Mouse (Mus musculus) brain, embryonic 14.5 days (tissue): ENCODE data around the gene Hoxd9. TPM values are rescaled to one million over a fixed set of nuclear protein-coding genes. Genes with fewer than 3 reads are reported as not detected.

Source experiments
- DNase-seq: peaks from one replicate; pipeline ENCODE4 v3.0.0-alpha.2; 2011; ENCODE audit warnings: low read depth
- CTCF ChIP-seq: fragments of 200-500 bp; IDR thresholded peaks from 2 replicates; pipeline ENCODE4 v1.5.1; 2012; ENCODE audit warnings: inconsistent platforms, mild to moderate bottlenecking, moderate library complexity, borderline replicate concordance; ENCODE audit not compliant: insufficient read depth, insufficient read length; ENCODE audit errors: extremely low read depth
- POLR2A ChIP-seq: fragments of 200-500 bp; IDR thresholded peaks from 2 replicates; pipeline ENCODE4 v1.6.1; 2012; ENCODE audit warnings: mild to moderate bottlenecking, inconsistent platforms, borderline replicate concordance; ENCODE audit not compliant: poor library complexity, insufficient read depth, insufficient read length, severe bottlenecking; ENCODE audit errors: extremely low read depth
- polyA plus RNA-seq: library from polyadenylated mRNA; depleted of rRNA; stranded (reverse); fragments of >200 nt; gene quantifications from 2 replicates; pipeline ENCODE4 v1.2.3, GENCODE M21; 2012

Gene Hoxd9
- polyA plus RNA-seq, 1 experiment, result 0.36 TPM

DNA sequence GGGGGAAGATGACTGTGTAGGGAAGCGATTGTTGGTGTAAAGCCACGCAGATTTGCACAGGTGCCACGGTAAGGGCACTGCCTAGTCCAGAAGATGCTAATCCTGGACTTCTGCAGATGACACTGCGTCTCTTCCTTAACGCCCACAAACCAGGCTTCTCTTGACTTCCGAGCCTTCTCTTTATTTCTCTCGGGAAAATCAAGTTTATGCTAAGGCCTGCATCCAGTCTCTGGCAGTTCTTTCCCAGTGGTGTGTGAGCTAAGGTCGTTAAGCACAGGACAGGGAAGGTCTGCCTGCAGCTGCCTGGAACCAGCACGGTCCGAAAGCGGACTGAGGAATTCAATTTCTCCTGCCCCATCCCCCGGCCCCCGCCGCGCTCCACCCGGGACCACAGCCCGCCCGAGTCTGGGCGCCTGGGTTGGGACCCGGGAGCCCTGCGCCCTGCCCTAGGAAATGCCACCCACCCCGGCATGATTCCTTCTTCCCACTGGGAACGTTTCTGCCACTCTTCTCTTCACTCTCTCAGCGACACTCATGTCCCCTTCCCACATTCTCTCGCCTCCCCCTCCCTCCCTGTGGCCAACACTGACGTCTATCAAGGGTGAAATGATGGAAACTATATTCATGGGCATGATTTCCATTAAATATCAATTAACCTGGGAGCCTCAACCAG, 6.3 kb downstream of the Hoxd9 start:
- no peak for TF ChIP-seq CTCF
- TF ChIP-seq POLR2A, result no peak
- DNase-seq, result no peak

DNA sequence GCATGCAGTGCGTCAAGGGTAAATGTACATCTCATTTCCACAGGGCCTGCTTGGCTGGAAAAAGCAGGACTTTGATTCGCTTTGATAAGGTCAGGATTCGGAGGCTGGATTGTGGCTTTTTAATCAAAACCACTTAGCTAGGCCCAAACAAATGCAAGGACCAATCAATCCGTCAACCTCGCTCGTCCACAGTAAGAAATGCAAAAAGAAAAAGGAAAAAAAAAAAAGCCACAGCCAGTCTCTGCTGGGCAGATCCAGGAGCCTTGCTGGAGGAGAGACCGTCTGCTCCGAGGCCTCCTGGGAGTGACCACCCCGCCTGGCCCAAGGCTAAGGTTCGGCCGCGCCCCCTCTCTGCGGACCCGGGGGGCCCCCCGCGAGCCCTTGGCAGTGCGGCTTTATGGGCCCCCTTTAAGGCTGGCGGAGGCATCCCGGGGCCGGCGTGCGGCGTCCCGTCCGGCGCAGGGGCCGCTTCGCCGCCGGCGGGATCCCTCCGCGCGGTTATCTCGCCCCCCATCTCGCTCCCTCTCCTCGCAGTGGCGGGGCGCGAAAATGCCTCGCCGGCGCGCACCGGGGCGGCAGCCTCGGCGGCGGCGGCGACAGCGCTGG, 7.0 kb downstream of the Hoxd9 start, which contains the start of gene Hoxd8:
Gene Hoxd8, plus strand, starts transcription at position 223 of the 606 bp plus-strand sequence.
- no peak for TF ChIP-seq CTCF
- TF ChIP-seq POLR2A, result no peak

DNA sequence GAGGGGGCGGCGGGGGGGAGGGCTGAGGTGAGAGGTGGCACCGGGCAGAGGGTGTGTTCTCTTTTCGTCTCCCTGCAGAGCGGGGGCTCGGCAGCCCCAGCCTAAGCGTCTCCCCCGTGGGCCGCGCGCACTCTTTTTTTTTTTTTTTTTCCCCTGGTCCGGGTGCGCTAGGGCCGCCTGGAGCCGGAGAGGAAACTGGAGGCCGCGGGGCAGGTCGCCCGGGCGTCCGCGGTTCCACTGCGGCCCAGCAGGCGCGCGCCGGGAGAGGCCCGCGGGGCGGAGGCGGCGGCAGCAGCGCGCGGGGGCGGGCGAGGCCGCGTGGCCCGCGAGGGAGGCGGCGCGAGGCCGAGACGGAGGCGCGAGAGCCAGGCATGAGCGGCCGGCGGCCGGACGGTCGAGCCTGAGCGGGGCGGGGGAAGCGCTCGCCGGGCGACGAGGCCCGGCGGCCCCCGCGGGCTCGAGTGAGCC, 7.5 kb downstream of the Hoxd9 start:
- DNase-seq, result no peak

More for the DNA sequence above, 7.0 kb downstream of the Hoxd9 start, which contains the start of gene Hoxd8:
- no peak for DNase-seq

DNA sequence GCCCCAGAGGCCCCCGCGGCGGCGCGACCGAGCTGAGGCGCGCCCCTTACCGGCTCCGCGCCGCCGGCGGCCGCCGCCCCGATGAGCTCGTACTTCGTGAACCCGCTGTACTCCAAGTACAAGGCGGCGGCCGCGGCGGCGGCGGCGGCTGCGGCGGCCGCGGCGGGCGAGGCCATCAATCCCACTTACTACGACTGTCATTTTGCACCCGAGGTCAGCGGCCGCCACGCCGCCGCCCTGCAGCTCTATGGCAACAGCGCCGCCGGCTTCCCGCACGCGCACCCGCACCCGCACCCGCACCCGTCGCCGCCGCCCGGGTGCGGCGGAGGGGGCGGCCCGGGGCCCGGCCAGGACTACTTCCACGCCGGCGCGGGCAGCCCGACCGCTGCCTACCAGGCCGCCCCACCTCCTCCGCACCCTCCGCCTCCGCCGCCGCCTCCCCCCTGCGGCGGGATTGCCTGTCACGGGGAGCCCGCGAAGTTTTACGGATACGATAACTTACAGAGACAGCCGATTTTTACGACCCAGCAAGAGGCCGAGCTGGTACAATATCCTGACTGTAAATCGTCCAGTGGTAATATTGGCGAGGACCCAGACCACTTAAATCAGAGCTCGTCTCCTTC, 8.1 kb downstream of the Hoxd9 start:
- DNase-seq, result no peak
- no peak for TF ChIP-seq POLR2A
- no peak for TF ChIP-seq CTCF

More for the DNA sequence above, 7.5 kb downstream of the Hoxd9 start:
- TF ChIP-seq CTCF (no peak), POLR2A (no peak)

DNA sequence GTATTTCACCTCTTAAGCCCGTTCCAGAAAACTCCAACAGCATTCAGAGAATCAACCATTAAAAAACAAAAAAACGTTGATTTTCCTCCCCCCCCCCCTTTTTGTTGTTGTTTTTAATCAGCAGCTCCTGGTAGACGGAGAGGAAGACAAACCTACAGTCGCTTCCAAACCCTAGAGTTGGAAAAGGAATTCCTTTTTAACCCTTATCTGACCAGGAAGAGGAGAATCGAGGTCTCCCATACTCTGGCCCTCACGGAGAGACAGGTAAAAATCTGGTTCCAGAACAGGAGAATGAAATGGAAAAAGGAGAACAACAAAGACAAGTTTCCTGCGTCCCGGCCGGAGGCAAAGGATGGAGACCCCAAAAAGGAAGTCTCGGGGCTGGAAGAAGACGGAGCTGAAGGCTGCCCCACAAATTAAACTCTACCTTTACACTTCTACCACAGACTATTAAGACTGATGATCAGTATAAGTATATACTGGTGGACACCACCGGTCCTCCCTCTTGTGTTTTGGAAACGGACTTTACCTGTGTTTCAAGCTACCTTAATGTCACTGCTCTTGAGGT, 8.9 kb downstream of the Hoxd9 start:
- no peak for TF ChIP-seq CTCF
- no peak for TF ChIP-seq POLR2A
- DNase-seq, result no peak

DNA sequence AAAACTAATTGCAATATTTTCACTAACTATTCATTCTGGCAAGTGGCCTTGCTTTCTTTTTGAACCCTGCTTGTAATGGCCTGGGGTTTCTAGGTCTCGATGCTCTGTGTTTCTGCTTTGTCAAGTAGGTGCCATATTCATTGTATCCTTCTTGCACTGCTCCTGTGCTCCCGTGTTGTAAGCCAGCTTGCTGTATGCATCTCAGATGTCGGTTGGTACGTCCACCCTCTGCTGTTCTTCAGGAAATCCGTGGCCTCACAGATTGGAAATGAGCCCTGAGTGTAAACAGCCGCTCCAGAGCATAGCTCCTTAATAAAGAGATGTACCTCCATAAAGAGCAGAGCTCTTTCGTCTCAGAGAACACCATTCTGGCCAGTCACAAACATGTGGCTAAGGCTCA, 10.1 kb downstream of the Hoxd9 start:
- TF ChIP-seq POLR2A, result no peak
- no peak for TF ChIP-seq CTCF
- no peak for DNase-seq

DNA sequence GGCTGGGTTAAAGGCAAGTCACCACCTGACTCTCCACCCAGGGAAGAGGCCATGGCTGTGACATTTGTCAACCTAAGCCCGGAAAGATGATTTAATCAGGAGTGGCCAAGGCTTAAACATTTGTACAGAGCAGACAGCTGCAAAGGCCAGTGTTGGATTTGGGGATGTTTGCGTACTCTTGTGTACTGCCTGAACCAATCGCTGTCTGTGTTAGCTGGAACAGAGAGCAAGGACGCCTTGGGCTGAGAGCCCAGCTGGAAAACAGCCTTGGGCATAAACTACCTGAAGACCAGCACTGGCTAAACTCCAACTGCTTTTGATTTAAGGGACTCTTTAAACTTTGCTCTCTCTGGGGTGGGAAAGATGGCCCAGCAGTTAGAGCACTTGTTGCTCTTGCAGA, 11.1 kb downstream of the Hoxd9 start:
- no peak for DNase-seq
- no peak for TF ChIP-seq POLR2A
- TF ChIP-seq CTCF, result no peak

GRCm38 (mm10) chr2:74709465-74710419, 12.2 kb downstream of the Hoxd9 start:
- no peak for DNase-seq

DNA sequence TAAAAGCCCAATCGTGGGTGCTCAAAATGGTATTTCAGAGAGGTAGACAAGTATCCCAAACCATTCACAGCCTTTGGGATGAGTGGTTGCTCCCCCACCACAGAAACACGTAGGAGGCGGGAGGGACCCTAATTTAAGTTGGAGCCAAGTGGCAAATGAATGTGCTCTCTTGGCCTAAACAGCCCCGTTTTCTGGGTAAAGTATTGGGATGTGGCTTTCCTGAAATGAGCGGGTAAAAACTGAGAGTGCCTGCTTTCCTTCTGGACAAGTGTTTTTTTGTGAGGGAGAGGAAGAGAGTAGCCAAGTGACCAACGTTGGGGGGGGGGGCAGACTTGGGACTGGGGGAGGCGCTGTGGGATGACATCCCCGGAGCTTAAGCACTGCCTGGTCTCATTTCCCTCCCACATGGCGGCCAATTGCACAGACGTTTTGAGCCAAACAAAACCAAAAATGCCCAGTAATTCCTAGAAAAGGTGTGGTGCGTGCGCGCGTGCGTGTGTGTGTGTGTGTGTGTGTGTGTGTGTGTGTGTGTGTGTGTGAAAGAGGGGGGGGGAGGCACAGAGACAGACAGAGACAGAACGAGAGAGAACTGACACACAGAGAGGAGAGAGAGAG, 13.5 kb downstream of the Hoxd9 start:
- TF ChIP-seq CTCF (no peak), POLR2A (no peak)
- no peak for DNase-seq

More at GRCm38 (mm10) chr2:74709465-74710419, 12.2 kb downstream of the Hoxd9 start:
- TF ChIP-seq CTCF (no peak), POLR2A (no peak)
